ENCODE assay signal across 9 mouse cellular contexts in genomic region chr17:72781786-72782185, GRCm38 (mm10). TPM values are rescaled to one million over a fixed set of nuclear protein-coding genes. Genes with fewer than 3 reads are reported as not detected.
DNase-seq lines count a peak whose midpoint lies in the region; ATAC-seq and TF ChIP-seq lines count a peak whose summit lies in the region.
"Had no signal": no experiment of that assay in that cellular context is flagged by ENCODE, and none has a peak within 500 bp of the region (broad histone marks: within the 10 kb centered on the region; RNA-seq: fewer than 3 reads in every experiment).

No protein-coding gene starts in this region.

- no peak overlapping the region for H3K27ac ChIP-seq in liver, embryonic 14.5 days
- H3K27ac ChIP-seq in neural tube, embryonic 15.5 days (replicated peaks): no peak overlapping the region
- H3K27ac ChIP-seq: limb, embryonic 13.5 days had no signal

- peak; percentile 71 to 77 for DNase-seq in B cell, adult 2 months
- DNase-seq in MN1 (ENCODE audit: low spot score): peak; percentile 81
- peak; percentile 87 to 90 for DNase-seq in cerebellum, postnatal 10 days
- DNase-seq in frontal cortex, postnatal 25 days (ENCODE audit: low spot score in 2 of 2): peak; percentile 72 to 86
- DNase-seq in kidney, postnatal 10 days: peak; percentile 79
- DNase-seq in liver, embryonic 14.5 days (ENCODE audit: low read depth in 3 of 3, low spot score in 3 of 3): no peak
- peak; percentile 50 for DNase-seq in thymus, postnatal 14 days

- no peak overlapping the region for H3K4me2 ChIP-seq in liver, embryonic 14.5 days (ENCODE audit: low read depth)
- H3K4me2 ChIP-seq in neural tube, embryonic 15.5 days: no peak overlapping the region
- H3K4me2 ChIP-seq: limb, embryonic 13.5 days had no signal

- no peak overlapping the region for H3K9ac ChIP-seq in liver, embryonic 14.5 days (replicated peaks)
- no peak overlapping the region for H3K9ac ChIP-seq in neural tube, embryonic 15.5 days (replicated peaks)
- H3K9ac ChIP-seq: limb, embryonic 13.5 days had no signal

- peak; percentile 73 for TF ChIP-seq CTCF in liver, embryonic 14.5 days (IDR thresholded peaks at IDR 0.05; ENCODE audit: low read depth)

- H3K36me3 ChIP-seq in liver, embryonic 14.5 days (replicated peaks; ENCODE audit: control insufficient read depth, insufficient read depth, low read depth): no peaks in the 10 kb centered on the region
- no peaks in the 10 kb centered on the region for H3K36me3 ChIP-seq in neural tube, embryonic 15.5 days
- H3K36me3 ChIP-seq: limb, embryonic 13.5 days had no signal

- ATAC-seq in liver, embryonic 14.5 days (ENCODE audit: insufficient read depth): no peak
- ATAC-seq in neural tube, embryonic 15.5 days (ENCODE audit: low FRiP score): peak; percentile 69; the same call in 1 of the 2 replicates

- 11% methylated on average over 6 of the region's 6 CpGs for WGBS in liver, embryonic 14.5 days (ENCODE audit: insufficient replicate concordance)
- WGBS in neural tube, embryonic 15.5 days: 26% methylated on average over 6 of the region's 6 CpGs

- no peaks in the 10 kb centered on the region for H3K27me3 ChIP-seq in liver, embryonic 14.5 days (ENCODE audit: control insufficient read depth, insufficient read depth, low read length)
- H3K27me3 ChIP-seq in neural tube, embryonic 15.5 days (replicated peaks): peaks cover 7% of the 10 kb centered on the region; the same call in 1 of the 2 replicates

- no peaks in the 10 kb centered on the region for H3K9me3 ChIP-seq in liver, embryonic 14.5 days (ENCODE audit: control insufficient read depth, low read length)
- H3K9me3 ChIP-seq in neural tube, embryonic 15.5 days (replicated peaks): no peaks in the 10 kb centered on the region
- H3K9me3 ChIP-seq: limb, embryonic 13.5 days had no signal

- TF ChIP-seq EP300 in liver, embryonic 14.5 days (IDR thresholded peaks at IDR 0.05; ENCODE audit: low read depth): no peak

- no peaks in the 10 kb centered on the region for H3K4me1 ChIP-seq in liver, embryonic 14.5 days (replicated peaks; ENCODE audit: control insufficient read depth in 2 of 2, insufficient read depth in 2 of 2, low read length in 1 of 2)
- no peaks in the 10 kb centered on the region for H3K4me1 ChIP-seq in neural tube, embryonic 15.5 days
- H3K4me1 ChIP-seq: limb, embryonic 13.5 days had no signal

- H3K4me3 ChIP-seq in liver, embryonic 14.5 days (ENCODE audit: insufficient read depth in 1 of 2, low read depth in 2 of 2, low read length in 2 of 2): no peak overlapping the region
- H3K4me3 ChIP-seq in neural tube, embryonic 15.5 days (replicated peaks): no peak overlapping the region
- H3K4me3 ChIP-seq: limb, embryonic 13.5 days had no signal

RNA-seq across cellular contexts. Expression of gene Ypel5, which starts 54.5 kb away (rescaled TPM):
- 25.8 and 30.4 TPM in 2 replicates for polyA plus RNA-seq in liver, embryonic 14.5 days (2012; rRNA removed)
- polyA plus RNA-seq in liver, embryonic 14.5 days (2014; fragmentation: Nextera tagmentation; extraction: Ambion mirVana): 84.1 and 87.9 TPM in 2 replicates
- polyA plus RNA-seq in neural tube, embryonic 15.5 days (2015; fragmentation: Nextera tagmentation; extraction: Ambion mirVana): 92.9 and 103 TPM in 2 replicates

Comparison
In these comparisons a context has a peak if more than half of its experiments do, and no peak if none do; other contexts are left out.
1. DNase-seq: peak in B cell, adult 2 months (2 of 2), MN1 (single experiment), cerebellum, postnatal 10 days (2 of 2), frontal cortex, postnatal 25 days (2 of 2), kidney, postnatal 10 days (single experiment) and thymus, postnatal 14 days (single experiment); none in liver, embryonic 14.5 days (0 of 3).